Mouse (Mus musculus) heart, embryonic 15.5 days (tissue): ENCODE data around the gene Cyp11a1. TPM values are rescaled to one million over a fixed set of nuclear protein-coding genes. Genes with fewer than 3 reads are reported as not detected.

Experiments used
- ATAC-seq: fragments of 200-750 bp; cut with Nextera tagmentation; replicated peaks from 2 replicates; pipeline ENCODE4 v1.8.0; 2017; ENCODE audit warnings: low read depth, moderate TSS enrichment; ENCODE audit not compliant: insufficient number of reproducible peaks, insufficient read depth, low FRiP score
- H3K27ac ChIP-seq: fragments of 300-500 bp; sonication (generic); 2 replicates; pipeline ENCODE4 v1.5.1; 2015; ENCODE audit warnings: mild to moderate bottlenecking, inconsistent platforms
- H3K27me3 ChIP-seq: fragments of 300-500 bp; sonication (generic); 2 replicates; pipeline ENCODE4 v1.6.1; 2015; ENCODE audit warnings: inconsistent platforms
- H3K36me3 ChIP-seq: fragments of 300-500 bp; sonication (generic); 2 replicates; pipeline ENCODE4 v1.6.1; 2015; ENCODE audit warnings: mild to moderate bottlenecking, inconsistent platforms
- H3K4me1 ChIP-seq: fragments of 300-500 bp; sonication (generic); replicated peaks from 2 replicates; pipeline ENCODE4 v1.6.1; 2015; ENCODE audit warnings: inconsistent platforms
- H3K4me2 ChIP-seq: fragments of 300-500 bp; sonication (generic); 2 replicates; pipeline ENCODE4 v1.6.1; 2015; ENCODE audit warnings: inconsistent platforms, mild to moderate bottlenecking, moderate library complexity
- H3K4me3 ChIP-seq: fragments of 300-500 bp; sonication (generic); 2 replicates; pipeline ENCODE4 v1.5.1; 2015; ENCODE audit warnings: mild to moderate bottlenecking, inconsistent platforms
- H3K9ac ChIP-seq: fragments of 300-500 bp; sonication (generic); 2 replicates; pipeline ENCODE4 v1.6.1; 2015; ENCODE audit warnings: mild to moderate bottlenecking, inconsistent platforms
- H3K9me3 ChIP-seq: fragments of 300-500 bp; sonication (generic); replicated peaks from 2 replicates; pipeline ENCODE4 v1.6.1; 2016; ENCODE audit warnings: inconsistent platforms
- WGBS: fragments of 180-500 bp; shearing (Covaris S2); methylation state at CpG from one replicate; pipeline ENCODE4 v1.1.7; 2015; ENCODE audit warnings: mixed read lengths; 5-methylcytosine and 5-hydroxymethylcytosine counted together
- polyA plus RNA-seq: library from polyadenylated mRNA; unstranded; fragments of >200 nt; fragmentation: Nextera tagmentation; extraction: Ambion mirVana; gene quantifications from 2 replicates; pipeline ENCODE4 v1.2.1, GENCODE M21; 2015

Cyp11a1 gene
- polyA plus RNA-seq, result 0.29 and 1.3 TPM in 2 replicates

DNA sequence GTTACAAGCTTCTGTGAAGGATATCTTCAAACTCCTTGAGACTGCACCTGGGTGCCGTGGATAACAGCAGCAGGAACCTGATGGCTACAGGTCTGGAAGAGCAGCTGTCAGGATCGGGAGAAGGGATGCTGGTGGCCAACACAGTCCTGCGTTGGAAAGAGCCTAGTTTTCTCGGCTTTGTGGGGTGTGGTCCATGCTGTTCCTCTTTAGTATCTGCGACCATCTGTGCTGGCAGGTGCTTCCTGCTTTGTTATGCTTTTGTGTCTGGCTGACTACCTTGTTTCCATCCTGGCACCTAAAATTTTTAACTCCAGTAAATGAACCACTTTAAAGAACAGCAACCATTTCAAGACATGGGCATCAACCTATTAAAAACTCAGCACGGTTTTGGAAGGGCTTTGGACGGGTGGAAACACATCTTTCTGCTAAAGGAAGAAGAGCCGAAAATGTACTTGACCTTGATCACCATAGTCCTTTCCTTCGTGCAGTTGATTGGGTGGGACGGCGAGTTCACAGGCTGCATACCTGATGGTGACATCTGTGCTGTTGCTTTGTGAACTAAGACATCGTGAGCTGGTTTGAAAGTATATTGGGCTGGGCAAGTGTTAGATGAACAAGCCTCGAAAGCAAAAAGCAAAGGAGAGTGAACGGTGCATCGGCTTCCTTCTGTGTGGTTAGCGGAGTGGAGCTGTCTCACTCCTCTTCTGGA is at the start of gene Cyp11a1:
Gene Cyp11a1, plus strand, starts transcription at position 659 of the 709 bp plus-strand sequence.
- ATAC-seq, result no peak
- Histone ChIP-seq H3K27ac (no peak within 1 kb of the TSS), H3K36me3 (no peaks in the 10 kb centered on the region), H3K4me3 (no peak within 1 kb of the TSS), H3K4me1 (peaks cover 18% of the 10 kb centered on the region), H3K4me2 (no peak within 1 kb of the TSS), H3K9me3 (no peaks in the 10 kb centered on the region), H3K9ac (no peak within 1 kb of the TSS), H3K27me3 (peaks cover 3% of the 10 kb centered on the region; the same call in 1 of the 2 replicates)
- WGBS, result 79% methylated on average over 16 of the region's 16 CpGs

DNA sequence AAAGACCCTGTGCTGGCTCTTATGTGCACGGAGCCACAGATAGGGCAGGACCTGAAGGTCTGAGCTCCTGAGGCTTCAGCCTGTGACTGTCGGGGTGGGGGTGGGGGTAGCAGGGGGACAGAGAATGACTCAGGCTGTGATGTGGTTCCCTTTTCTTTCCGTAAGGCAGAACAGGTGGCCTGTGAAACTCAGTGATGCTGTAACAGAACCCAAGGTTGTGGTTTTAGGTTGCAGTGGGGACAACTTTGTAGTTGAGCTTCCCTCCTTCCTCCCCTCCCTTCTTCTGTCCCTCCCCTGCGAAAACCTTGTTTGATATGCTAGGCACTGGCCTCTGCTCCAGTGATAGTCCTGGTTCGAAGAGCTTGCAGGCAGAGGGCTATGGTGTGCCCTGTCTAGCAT is 49.4 kb upstream of the Cyp11a1 start:
- Histone ChIP-seq H3K9me3 (no peaks in the 10 kb centered on the region), H3K36me3 (no peaks in the 10 kb centered on the region), H3K4me1 (peaks cover 13% of the 10 kb centered on the region), H3K27ac (no peak overlapping the region), H3K4me3 (no peak overlapping the region), H3K4me2 (no peak overlapping the region), H3K27me3 (no peaks in the 10 kb centered on the region), H3K9ac (no peak overlapping the region)
- WGBS, result 68% methylated on average over 5 of the region's 5 CpGs
- ATAC-seq, result no peak

DNA sequence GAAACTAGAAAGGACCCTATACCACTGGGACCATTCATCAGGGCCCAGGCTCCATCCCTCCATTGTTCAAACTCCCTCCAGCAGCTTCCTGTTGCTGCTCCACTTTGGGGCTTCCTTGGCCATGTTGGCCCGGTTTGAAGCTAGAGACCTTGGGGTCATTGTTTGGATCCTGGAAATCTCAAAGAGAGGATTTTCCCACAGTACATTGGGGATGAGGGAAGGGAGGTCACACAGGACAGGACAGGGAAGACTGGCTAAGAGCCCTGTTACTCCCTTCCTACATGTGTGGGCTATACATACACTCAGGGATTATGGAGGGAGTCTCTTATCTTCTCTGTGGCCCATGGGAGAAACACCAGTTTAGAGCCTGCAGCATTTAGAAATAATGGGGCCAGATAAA is 47.6 kb upstream of the Cyp11a1 start:
- Histone ChIP-seq H3K4me1 (peaks cover 20% of the 10 kb centered on the region), H3K4me3 (no peak overlapping the region), H3K27me3 (no peaks in the 10 kb centered on the region), H3K27ac (peak overlapping the region; percentile 8; the same call in 1 of the 2 replicates), H3K9me3 (no peaks in the 10 kb centered on the region), H3K9ac (no peak overlapping the region), H3K4me2 (no peak overlapping the region), H3K36me3 (no peaks in the 10 kb centered on the region)
- 0 out of 2 replicates have a peak, but pooled peaks have one; percentile 17 for ATAC-seq
- 50% methylated on average over 1 of the region's 1 CpGs for WGBS

DNA sequence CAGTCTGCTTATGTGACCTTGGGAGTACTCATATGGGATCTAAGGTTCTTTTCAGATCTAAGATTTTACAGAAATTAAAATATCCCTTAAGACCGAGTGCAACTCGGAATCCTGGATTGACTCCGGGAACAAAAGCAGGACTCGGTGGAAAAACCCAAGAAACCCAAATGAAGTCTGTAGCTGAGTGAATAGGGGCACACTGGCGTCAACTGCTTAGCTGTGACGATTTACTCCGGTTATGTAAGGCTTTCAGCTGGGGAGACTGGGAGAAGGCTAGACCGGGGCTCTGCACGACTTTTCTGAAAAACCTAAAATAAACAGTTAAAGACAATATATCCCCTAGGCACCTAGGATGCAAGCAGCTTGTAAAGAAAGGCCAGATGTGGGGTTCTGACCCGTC is 46.8 kb upstream of the Cyp11a1 start:
- Histone ChIP-seq H3K27ac (0 out of 2 replicates have a peak overlapping the region, but pooled peaks have one; percentile 8), H3K27me3 (no peaks in the 10 kb centered on the region), H3K4me2 (no peak overlapping the region), H3K36me3 (no peaks in the 10 kb centered on the region), H3K4me1 (peaks cover 20% of the 10 kb centered on the region), H3K4me3 (no peak overlapping the region), H3K9me3 (no peaks in the 10 kb centered on the region), H3K9ac (no peak overlapping the region)
- 59% methylated on average over 10 of the region's 10 CpGs for WGBS
- ATAC-seq, result no peak

DNA sequence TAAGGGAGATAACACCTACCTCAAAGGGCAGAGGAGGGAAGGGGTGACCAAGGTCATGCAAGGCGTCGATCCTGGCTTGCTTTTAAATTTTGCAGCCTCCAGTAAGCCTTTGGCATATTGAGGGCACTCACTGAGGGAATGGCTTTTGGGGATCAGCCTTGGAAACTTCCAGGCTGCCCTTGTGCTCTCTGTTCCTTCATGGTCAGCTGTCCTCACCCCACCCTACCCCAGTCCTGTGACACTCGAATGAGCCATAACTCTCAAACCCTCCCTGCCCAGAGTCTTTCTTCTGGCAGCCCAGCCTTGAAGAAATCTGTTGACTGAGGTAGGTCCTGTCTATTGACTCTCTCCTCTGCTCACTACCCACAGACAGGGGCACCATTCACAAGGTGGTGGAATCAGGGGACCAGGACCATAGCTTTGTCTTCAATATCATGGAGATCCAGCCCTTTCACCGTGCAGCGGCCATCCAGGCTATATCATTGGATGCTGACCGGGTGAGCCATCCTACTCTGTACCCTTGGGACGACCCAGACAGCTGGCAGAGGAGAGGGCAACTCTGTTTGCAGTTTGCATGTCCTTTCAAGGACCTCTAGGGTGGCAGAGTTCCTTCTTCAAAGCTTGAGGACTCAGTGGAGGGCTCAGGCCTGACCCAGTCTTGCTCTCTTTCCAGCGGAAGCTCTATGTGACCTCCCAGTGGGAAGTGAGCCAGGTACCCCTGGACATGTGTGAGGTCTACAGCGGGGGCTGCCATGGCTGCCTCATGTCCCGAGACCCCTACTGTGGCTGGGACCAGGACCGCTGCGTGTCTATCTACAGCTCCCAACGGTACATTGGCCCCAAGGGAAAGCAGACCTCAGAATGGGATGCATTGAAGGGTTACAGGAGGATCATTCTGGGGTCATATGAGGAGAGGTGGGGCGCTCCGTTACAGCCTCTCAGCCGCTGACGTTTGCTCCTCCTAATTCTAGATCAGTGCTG is 46.0 kb upstream of the Cyp11a1 start:
- WGBS, result 81% methylated on average over 17 of the region's 17 CpGs
- Histone ChIP-seq H3K36me3 (no peaks in the 10 kb centered on the region), H3K27ac (no peak overlapping the region), H3K4me2 (no peak overlapping the region), H3K27me3 (no peaks in the 10 kb centered on the region), H3K9me3 (no peaks in the 10 kb centered on the region), H3K9ac (no peak overlapping the region), H3K4me1 (peaks cover 23% of the 10 kb centered on the region), H3K4me3 (no peak overlapping the region)
- no peak for ATAC-seq

DNA sequence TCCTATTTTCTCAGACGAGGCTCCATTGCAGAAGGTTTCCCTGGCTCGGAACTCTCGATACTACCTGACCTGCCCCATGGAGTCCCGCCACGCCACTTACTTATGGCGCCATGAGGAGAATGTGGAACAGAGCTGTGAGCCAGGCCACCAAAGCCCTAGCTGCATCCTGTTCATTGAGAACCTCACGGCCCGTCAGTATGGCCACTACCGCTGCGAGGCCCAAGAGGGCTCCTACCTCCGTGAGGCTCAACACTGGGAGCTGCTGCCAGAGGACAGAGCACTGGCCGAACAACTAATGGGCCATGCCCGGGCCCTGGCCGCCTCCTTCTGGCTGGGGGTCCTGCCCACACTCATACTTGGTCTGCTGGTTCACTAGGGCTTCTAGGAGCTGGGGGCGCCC is 45.0 kb upstream of the Cyp11a1 start:
- Histone ChIP-seq H3K4me2 (no peak overlapping the region), H3K27ac (no peak overlapping the region), H3K4me3 (no peak overlapping the region)

DNA sequence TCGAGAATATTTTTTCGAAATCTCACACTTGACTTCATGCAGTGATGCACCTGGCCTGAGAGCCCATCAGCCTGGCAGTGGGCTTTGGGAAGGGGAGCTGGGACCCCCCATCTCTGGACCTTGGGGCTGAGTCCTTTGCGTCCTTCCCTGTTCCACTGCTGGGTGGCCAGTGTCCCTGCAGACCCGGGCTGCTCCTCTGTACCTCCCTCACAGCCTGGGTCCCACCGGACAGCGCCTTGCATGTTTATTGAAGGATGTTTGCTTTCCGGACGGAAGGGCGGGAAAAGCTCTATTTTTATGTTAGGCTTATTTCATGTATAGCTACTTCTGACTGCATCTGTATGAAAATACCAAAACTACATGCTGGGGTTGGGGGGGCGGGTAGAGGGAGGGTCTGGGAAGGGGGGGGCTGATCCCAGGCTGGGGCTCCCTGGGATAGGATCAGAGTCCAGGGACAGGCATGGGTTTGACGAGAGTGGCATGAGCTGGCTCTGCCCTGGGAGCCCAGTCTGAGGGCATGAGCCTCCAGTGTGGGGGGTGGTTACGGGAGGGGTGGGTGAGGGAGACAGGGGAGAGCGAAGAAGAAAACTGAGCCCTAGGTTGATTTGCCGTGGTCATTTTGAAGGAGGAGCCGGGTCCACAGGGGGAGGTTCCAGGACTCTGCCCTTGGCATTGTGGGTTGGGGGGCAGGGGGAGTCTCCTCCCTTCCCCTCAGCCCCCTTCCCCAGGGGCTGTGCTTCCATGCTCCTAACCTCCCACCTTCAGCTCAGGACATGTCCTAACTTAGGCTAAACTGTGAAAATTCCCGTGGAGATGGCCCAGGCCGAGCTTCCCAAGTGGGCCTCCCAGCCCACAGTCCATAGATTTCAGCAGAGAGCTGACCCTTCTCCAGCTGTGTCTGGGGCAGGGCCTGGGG is 44.1 kb upstream of the Cyp11a1 start:
- no peaks in the 10 kb centered on the region for H3K36me3 ChIP-seq
- WGBS, result 63% methylated on average over 17 of the region's 17 CpGs
- H3K4me1 ChIP-seq, result peaks cover 35% of the 10 kb centered on the region
- H3K4me2 ChIP-seq, result no peak overlapping the region
- ATAC-seq, result no peak
- no peak overlapping the region for H3K9ac ChIP-seq
- no peaks in the 10 kb centered on the region for H3K27me3 ChIP-seq
- H3K4me3 ChIP-seq, result no peak overlapping the region
- H3K27ac ChIP-seq, result no peak overlapping the region
- no peaks in the 10 kb centered on the region for H3K9me3 ChIP-seq

More for the DNA sequence above, 45.0 kb upstream of the Cyp11a1 start:
- 91% methylated on average over 15 of the region's 15 CpGs for WGBS
- Histone ChIP-seq H3K27me3 (no peaks in the 10 kb centered on the region), H3K9me3 (no peaks in the 10 kb centered on the region), H3K36me3 (no peaks in the 10 kb centered on the region), H3K9ac (no peak overlapping the region), H3K4me1 (peaks cover 33% of the 10 kb centered on the region)
- ATAC-seq, result no peak

DNA sequence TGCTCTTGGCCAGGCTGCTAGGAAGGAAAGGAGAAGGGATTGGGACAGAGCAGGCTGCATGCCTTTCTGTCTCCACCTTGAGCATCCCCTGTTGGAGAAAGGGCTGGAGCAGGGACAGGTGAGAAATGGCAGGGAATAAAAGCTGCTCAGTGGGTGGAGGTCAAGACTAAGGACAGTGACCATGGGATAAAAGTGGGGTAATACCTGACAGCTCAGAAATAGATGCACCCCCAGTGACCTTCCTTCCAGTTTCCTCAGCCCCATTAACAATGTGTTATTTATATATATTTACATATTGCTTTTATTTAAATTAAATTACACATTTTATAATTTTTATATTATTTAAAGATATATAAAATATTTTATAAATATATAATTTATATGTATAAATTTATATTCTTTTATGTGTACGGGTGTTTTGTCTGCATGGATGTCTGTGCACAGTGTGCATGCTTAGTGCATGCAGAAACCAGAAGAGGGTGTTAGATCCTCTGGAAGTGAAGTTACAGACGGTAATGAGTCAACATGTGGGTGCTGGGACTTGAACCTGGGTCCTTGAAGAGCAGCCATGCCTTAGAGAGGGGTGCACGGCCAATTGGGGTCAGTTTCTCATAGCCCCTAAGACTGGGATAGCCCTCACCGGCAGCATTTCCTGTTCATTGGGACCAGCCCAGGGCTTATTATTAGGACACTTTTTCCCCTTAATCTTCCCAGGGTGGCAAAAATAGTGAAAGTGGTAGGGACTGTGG is 42.8 kb upstream of the Cyp11a1 start:
- H3K4me1 ChIP-seq, result peaks cover 47% of the 10 kb centered on the region
- no peaks in the 10 kb centered on the region; the same call in 1 of the 2 replicates for H3K27me3 ChIP-seq
- no peak overlapping the region for H3K4me3 ChIP-seq
- no peak overlapping the region for H3K27ac ChIP-seq
- H3K9ac ChIP-seq, result no peak overlapping the region
- no peaks in the 10 kb centered on the region for H3K9me3 ChIP-seq
- no peaks in the 10 kb centered on the region for H3K36me3 ChIP-seq
- ATAC-seq, result no peak
- WGBS, result 80% methylated on average over 4 of the region's 4 CpGs
- no peak overlapping the region for H3K4me2 ChIP-seq

DNA sequence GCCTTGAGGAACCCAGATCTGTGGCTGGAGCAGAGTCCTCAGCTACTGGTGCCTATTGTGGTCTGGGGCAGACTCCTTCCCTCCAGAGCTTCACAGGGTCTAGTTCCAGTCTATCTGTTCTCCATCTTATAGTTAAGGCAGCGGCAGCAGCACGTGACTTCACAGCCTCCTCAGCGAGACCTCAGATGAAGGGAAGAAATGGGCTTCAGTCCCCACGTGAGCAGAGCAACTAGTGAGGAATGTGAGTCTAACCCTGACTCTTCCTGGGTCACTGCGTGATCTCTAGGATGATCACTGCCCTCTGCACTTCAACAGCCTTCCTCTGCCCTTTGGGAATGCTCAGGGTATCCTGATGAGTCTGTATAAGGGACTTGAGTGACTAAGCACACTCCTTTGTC is 42.2 kb upstream of the Cyp11a1 start:
- Histone ChIP-seq H3K36me3 (no peaks in the 10 kb centered on the region), H3K9ac (no peak overlapping the region), H3K4me1 (peaks cover 47% of the 10 kb centered on the region), H3K27me3 (no peaks in the 10 kb centered on the region; the same call in 1 of the 2 replicates), H3K27ac (no peak overlapping the region), H3K9me3 (no peaks in the 10 kb centered on the region), H3K4me2 (no peak overlapping the region), H3K4me3 (no peak overlapping the region)
- 87% methylated on average over 5 of the region's 5 CpGs for WGBS
- ATAC-seq, result no peak

DNA sequence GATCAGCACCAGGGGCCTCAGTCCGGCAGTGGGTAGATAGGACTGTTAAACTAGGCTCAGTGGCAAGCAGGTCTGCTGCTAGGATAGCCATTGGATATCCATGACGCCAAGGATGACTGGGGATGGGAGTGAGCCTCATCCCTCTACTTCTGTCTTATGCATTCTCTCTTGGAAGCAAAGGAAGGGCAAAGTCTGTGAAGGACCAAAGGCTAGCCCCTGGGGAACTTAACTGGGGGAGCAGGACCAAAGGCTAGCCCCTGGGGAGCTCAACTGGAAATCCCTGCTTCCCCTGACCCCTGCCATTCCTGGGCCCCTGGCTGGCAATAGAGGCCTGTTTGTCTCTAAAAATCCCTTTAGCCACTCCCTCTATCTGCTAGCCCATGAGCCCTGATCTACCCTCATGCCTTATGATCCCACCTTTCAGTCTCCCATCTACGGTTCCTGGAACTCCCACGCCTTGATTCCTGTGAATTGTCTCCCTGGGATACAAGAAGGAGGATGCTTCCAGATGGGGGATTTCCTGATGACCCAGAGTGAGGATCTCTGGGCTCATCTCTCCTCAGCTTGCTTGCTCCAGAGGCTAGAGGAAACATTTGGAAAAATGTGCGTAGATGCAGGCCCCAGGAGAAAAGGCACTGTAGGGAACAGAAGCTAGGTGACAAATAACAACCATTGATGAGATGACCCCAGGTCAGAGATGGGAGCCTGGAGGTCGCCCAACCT is 41.5 kb upstream of the Cyp11a1 start:
- Histone ChIP-seq H3K4me3 (no peak overlapping the region), H3K4me2 (no peak overlapping the region), H3K27me3 (no peaks in the 10 kb centered on the region; the same call in 1 of the 2 replicates), H3K36me3 (no peaks in the 10 kb centered on the region), H3K27ac (peak overlapping the region; percentile 30; the same call in 1 of the 2 replicates), H3K9ac (no peak overlapping the region), H3K9me3 (no peaks in the 10 kb centered on the region), H3K4me1 (peaks cover 44% of the 10 kb centered on the region)
- ATAC-seq, result no peak
- 78% methylated on average over 6 of the region's 6 CpGs for WGBS
